Mouse (Mus musculus): Measurements from ENCODE around the gene Rhod. TPM values are rescaled to one million over a fixed set of nuclear protein-coding genes. Genes with fewer than 3 reads are reported as not detected.

The Rhod gene
- polyA plus RNA-seq (2017; shearing (Covaris generic)) = 10 to 100 TPM in 1 of 2 experiments, not detected in 1; 11.2 TPM

GRCm38 (mm10) chr19:4439161-4439801 lies at the start of gene Rhod:
Rhod (minus strand) TSS chr19:4439432.

GRCm38 (mm10) chr19:4477345-4478189 lies 38.3 kb upstream of the Rhod start, which contains the start of gene Syt12:
Syt12 (minus strand) TSS chr19:4477447.

GRCm38 (mm10) chr19:4397798-4398629 lies 41.2 kb downstream of the Rhod start, which contains the start of gene Kdm2a:
Kdm2a (minus strand) TSS chr19:4398285.

Other genes with a start within 250 kb of the Rhod start
- gene Tbc1d10c, start 248.1 kb downstream of the Rhod start, polyA plus RNA-seq (2017; shearing (Covaris generic)) = 100 to 1,000 TPM; 624 to 764 TPM
- gene Ppp1ca, start 247.4 kb downstream of the Rhod start, polyA plus RNA-seq (2017; shearing (Covaris generic)) = 1,000 to 10,000 TPM; 1,254 to 1,335 TPM
- gene Rad9a, start 237.8 kb downstream of the Rhod start, polyA plus RNA-seq (2017; shearing (Covaris generic)) = 10 to 100 TPM; 43.8 to 69.5 TPM
- gene Clcf1, start 225.2 kb downstream of the Rhod start, polyA plus RNA-seq (2017; shearing (Covaris generic)) = 10 to 100 TPM; 20.4 to 31.3 TPM
- not detected for gene AC109138.7, start 225.1 kb downstream of the Rhod start, polyA plus RNA-seq (2017; shearing (Covaris generic))
- 100 to 1,000 TPM; 124 to 142 TPM for gene Pold4, start 207.5 kb downstream of the Rhod start, polyA plus RNA-seq (2017; shearing (Covaris generic))
- 1 to 10 TPM in 1 of 2 experiments, under 1 TPM in 1; 0.61 to 1.4 TPM for gene Ssh3, start 170.3 kb downstream of the Rhod start, polyA plus RNA-seq (2017; shearing (Covaris generic))
- gene Ankrd13d, start 156.3 kb downstream of the Rhod start, polyA plus RNA-seq (2017; shearing (Covaris generic)) = 1 to 10 TPM; 3.2 to 8.3 TPM
- gene Grk2, start 133.2 kb downstream of the Rhod start, polyA plus RNA-seq (2017; shearing (Covaris generic)) = 100 to 1,000 TPM; 351 to 389 TPM
- gene Kdm2a, start 41.1 kb downstream of the Rhod start, polyA plus RNA-seq (2017; shearing (Covaris generic)) = 10 to 100 TPM; 51.4 to 63.5 TPM
- under 1 TPM in 1 of 2 experiments, not detected in 1; 0.16 TPM for gene Syt12, start 38.0 kb upstream of the Rhod start, polyA plus RNA-seq (2017; shearing (Covaris generic))
- not detected for gene 2010003K11Rik, start 59.2 kb upstream of the Rhod start, polyA plus RNA-seq (2017; shearing (Covaris generic))
- gene Pcx, start 71.0 kb upstream of the Rhod start, polyA plus RNA-seq (2017; shearing (Covaris generic)) = 1 to 10 TPM in 1 of 2 experiments, under 1 TPM in 1; 0.64 to 2.2 TPM
- 1 to 10 TPM in 1 of 2 experiments, under 1 TPM in 1; 0.42 to 1.0 TPM for gene Lrfn4, start 176.2 kb upstream of the Rhod start, polyA plus RNA-seq (2017; shearing (Covaris generic))
- gene Rce1, start 186.2 kb upstream of the Rhod start, polyA plus RNA-seq (2017; shearing (Covaris generic)) = 10 to 100 TPM; 55.2 to 61.6 TPM

All from activated CD4-positive, CD25-positive, alpha-beta regulatory T cell (primary cell).